Mouse (Mus musculus) limb, embryonic 11.5 days (tissue): ENCODE data around the gene Naga. TPM values are rescaled to one million over a fixed set of nuclear protein-coding genes. Genes with fewer than 3 reads are reported as not detected.

Experiments used
- ATAC-seq: fragments of 200-750 bp; cut with Nextera tagmentation; 2 replicates; pipeline ENCODE4 v1.8.0; 2017; ENCODE audit warnings: low read depth; ENCODE audit not compliant: insufficient number of reproducible peaks, low FRiP score, low TSS enrichment
- DNase-seq: peaks from one replicate; pipeline ENCODE4 v3.0.0-alpha.2; 2015; ENCODE audit warnings: low spot score
- H3K27ac ChIP-seq: fragments of 300-500 bp; sonication (generic); replicated peaks from 2 replicates; pipeline ENCODE4 v1.5.1; 2014; ENCODE audit warnings: low read depth, mild to moderate bottlenecking, low read length
- H3K27me3 ChIP-seq: fragments of 300-500 bp; sonication (generic); 2 replicates; pipeline ENCODE4 v1.6.1; 2014; ENCODE audit warnings: mild to moderate bottlenecking, low read length, mixed read lengths; ENCODE audit not compliant: control insufficient read depth, insufficient read depth
- H3K36me3 ChIP-seq: fragments of 300-500 bp; sonication (generic); 2 replicates; pipeline ENCODE4 v1.6.1; 2014; ENCODE audit warnings: mild to moderate bottlenecking, low read length, moderate library complexity, mixed read lengths; ENCODE audit not compliant: control insufficient read depth, insufficient read depth
- H3K4me1 ChIP-seq: fragments of 300-500 bp; sonication (generic); 2 replicates; pipeline ENCODE4 v1.6.1; 2014; ENCODE audit warnings: low read length, mixed read lengths; ENCODE audit not compliant: control insufficient read depth, insufficient read depth
- H3K4me2 ChIP-seq: fragments of 300-500 bp; sonication (generic); 2 replicates; pipeline ENCODE4 v1.6.1; 2014; ENCODE audit warnings: low read depth, mild to moderate bottlenecking, moderate library complexity; ENCODE audit not compliant: severe bottlenecking
- H3K4me3 ChIP-seq: fragments of 300-500 bp; sonication (generic); 2 replicates; pipeline ENCODE4 v1.5.1; 2014; ENCODE audit warnings: low read depth, low read length
- H3K9ac ChIP-seq: fragments of 300-500 bp; sonication (generic); 2 replicates; pipeline ENCODE4 v1.6.1; 2014; ENCODE audit warnings: mild to moderate bottlenecking, low read length
- H3K9me3 ChIP-seq: fragments of 300-500 bp; sonication (generic); 2 replicates; pipeline ENCODE4 v1.6.1; 2016; ENCODE audit warnings: low read length; ENCODE audit not compliant: control insufficient read depth
- WGBS: fragments of 180-500 bp; shearing (Covaris S2); extraction: QIAGEN DNeasy Blood & Tissue Kit; methylation state at CpG from one replicate; pipeline ENCODE4 v1.1.7; 2014; 5-methylcytosine and 5-hydroxymethylcytosine counted together
- polyA plus RNA-seq: library from polyadenylated mRNA; unstranded; fragments of >200 nt; fragmentation: Nextera tagmentation; extraction: Ambion mirVana; gene quantifications from 2 replicates; pipeline ENCODE4 v1.2.1, GENCODE M21; 2014

Naga gene
- polyA plus RNA-seq, 1 experiment from 2014 or later: 25.8 TPM

- ATAC-seq (no peak), DNase-seq (no peak)
- Histone ChIP-seq H3K36me3 (peaks cover 14% of the 10 kb centered on the region; the same call in 1 of the 2 replicates), H3K4me3 (no peak overlapping the region), H3K9ac (no peak overlapping the region), H3K27me3 (no peaks in the 10 kb centered on the region), H3K4me1 (peaks cover 7% of the 10 kb centered on the region; the same call in 1 of the 2 replicates), H3K9me3 (no peaks in the 10 kb centered on the region), H3K4me2 (no peak overlapping the region), H3K27ac (no peak overlapping the region)
- WGBS: 92% methylated on average over 4 of the region's 4 CpGs
Observed at GRCm38 (mm10) chr15:82350349-82350748, 11.6 kb upstream of the Naga start.

- no peak overlapping the region for H3K4me3 ChIP-seq
- H3K27me3 ChIP-seq: no peaks in the 10 kb centered on the region
- H3K36me3 ChIP-seq: peaks cover 14% of the 10 kb centered on the region; the same call in 1 of the 2 replicates
- WGBS: 90% methylated on average over 2 of the region's 2 CpGs
- no peak overlapping the region for H3K27ac ChIP-seq
- H3K4me1 ChIP-seq: peaks cover 7% of the 10 kb centered on the region; the same call in 1 of the 2 replicates
- no peaks in the 10 kb centered on the region for H3K9me3 ChIP-seq
- H3K9ac ChIP-seq: no peak overlapping the region
- no peak for ATAC-seq
- no peak overlapping the region for H3K4me2 ChIP-seq
- no peak for DNase-seq
Observed at GRCm38 (mm10) chr15:82348999-82349341, 10.2 kb upstream of the Naga start.

GRCm38 (mm10) chr15:82348258-82348998, 9.7 kb upstream of the Naga start:
- no peak overlapping the region for H3K27ac ChIP-seq
- no peaks in the 10 kb centered on the region for H3K9me3 ChIP-seq
- H3K4me1 ChIP-seq: peaks cover 7% of the 10 kb centered on the region; the same call in 1 of the 2 replicates
- 90% methylated on average over 8 of the region's 8 CpGs for WGBS
- DNase-seq: no peak
- H3K9ac ChIP-seq: no peak overlapping the region
- H3K27me3 ChIP-seq: no peaks in the 10 kb centered on the region
- peaks cover 14% of the 10 kb centered on the region; the same call in 1 of the 2 replicates for H3K36me3 ChIP-seq
- H3K4me3 ChIP-seq: no peak overlapping the region
- ATAC-seq: no peak
- H3K4me2 ChIP-seq: no peak overlapping the region

DNA sequence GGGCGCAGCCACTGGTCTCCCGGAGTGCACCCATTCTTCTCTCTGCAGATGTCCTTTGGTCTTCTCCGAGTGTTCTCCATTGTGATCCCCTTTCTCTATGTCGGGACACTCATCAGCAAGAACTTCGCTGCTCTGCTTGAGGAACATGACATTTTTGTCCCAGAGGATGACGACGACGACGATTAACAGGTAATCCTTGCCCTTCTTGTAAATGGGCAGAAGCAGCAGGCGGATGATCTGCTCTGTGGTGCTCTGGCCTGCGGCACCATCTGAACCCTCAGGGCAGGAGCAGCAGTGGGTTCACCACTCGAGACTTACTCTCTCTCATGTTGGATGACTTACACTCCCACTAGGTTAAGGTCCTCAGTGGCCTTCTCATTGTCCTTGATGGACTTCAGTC, 9.1 kb upstream of the Naga start:
- no peak for ATAC-seq
- H3K36me3 ChIP-seq: peaks cover 14% of the 10 kb centered on the region; the same call in 1 of the 2 replicates
- no peak overlapping the region for H3K4me2 ChIP-seq
- H3K4me3 ChIP-seq: no peak overlapping the region
- H3K4me1 ChIP-seq: peaks cover 7% of the 10 kb centered on the region; the same call in 1 of the 2 replicates
- no peak overlapping the region for H3K27ac ChIP-seq
- H3K9ac ChIP-seq: no peak overlapping the region
- 92% methylated on average over 12 of the region's 12 CpGs for WGBS
- DNase-seq: no peak
- H3K9me3 ChIP-seq: no peaks in the 10 kb centered on the region
- H3K27me3 ChIP-seq: no peaks in the 10 kb centered on the region

GRCm38 (mm10) chr15:82347303-82347676, 8.6 kb upstream of the Naga start:
- no peak overlapping the region for H3K27ac ChIP-seq
- no peak overlapping the region; the same call in 1 of the 2 replicates for H3K4me3 ChIP-seq
- H3K4me1 ChIP-seq: peaks cover 7% of the 10 kb centered on the region; the same call in 1 of the 2 replicates
- DNase-seq (no peak), ATAC-seq (no peak)
- H3K4me2 ChIP-seq: peak overlapping the region; percentile 78; the same call in 1 of the 2 replicates
- WGBS: 80% methylated on average over 4 of the region's 4 CpGs
- H3K9ac ChIP-seq: no peak overlapping the region
- H3K9me3 ChIP-seq: no peaks in the 10 kb centered on the region
- H3K36me3 ChIP-seq: peaks cover 14% of the 10 kb centered on the region; the same call in 1 of the 2 replicates
- no peaks in the 10 kb centered on the region for H3K27me3 ChIP-seq

- H3K4me3 ChIP-seq: peak overlapping the region; percentile 58
- 67% methylated on average over 14 of the region's 14 CpGs for WGBS
- no peak for DNase-seq
- peaks cover 14% of the 10 kb centered on the region; the same call in 1 of the 2 replicates for H3K36me3 ChIP-seq
- no peak for ATAC-seq
- peak overlapping the region; percentile 78 for H3K4me2 ChIP-seq
- H3K4me1 ChIP-seq: peaks cover 7% of the 10 kb centered on the region; the same call in 1 of the 2 replicates
- H3K9ac ChIP-seq: peak overlapping the region; percentile 17; the same call in 1 of the 2 replicates
- no peaks in the 10 kb centered on the region for H3K9me3 ChIP-seq
- no peaks in the 10 kb centered on the region for H3K27me3 ChIP-seq
- no peak overlapping the region for H3K27ac ChIP-seq
Observed at GRCm38 (mm10) chr15:82346580-82347302, 8.0 kb upstream of the Naga start.

DNA sequence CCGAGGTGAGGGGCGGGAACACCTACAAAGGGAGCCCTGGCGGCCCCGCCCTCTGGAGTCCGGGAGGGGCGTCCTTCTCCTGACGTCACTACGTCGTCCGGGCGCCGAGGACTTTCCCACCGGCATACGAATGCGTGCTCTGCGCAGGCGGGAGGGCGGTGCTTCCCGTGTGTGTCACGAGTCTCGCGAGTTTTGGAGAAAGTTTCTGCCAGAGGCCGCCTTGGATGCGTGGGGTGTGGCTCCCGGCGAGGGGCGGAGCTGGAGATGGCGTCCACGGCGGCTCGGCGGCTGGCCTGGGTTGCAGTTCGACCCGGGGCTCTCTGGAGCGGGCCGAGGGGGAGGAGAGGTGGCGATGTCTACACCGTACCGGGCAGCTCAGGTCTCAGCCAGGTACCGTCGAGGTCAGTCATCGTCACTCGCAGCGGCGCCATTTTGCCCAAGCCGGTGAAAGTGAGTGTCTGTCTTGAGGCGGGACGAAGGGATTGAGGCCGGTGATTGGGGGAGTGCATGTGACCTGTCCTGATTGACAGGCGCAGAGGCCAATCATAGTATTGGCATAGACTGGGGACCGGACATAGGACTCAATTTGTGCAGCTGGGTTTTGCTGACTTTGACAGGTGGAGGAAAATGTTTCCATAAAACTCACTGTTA, 7.2 kb upstream of the Naga start:
- Histone ChIP-seq H3K9me3 (no peaks in the 10 kb centered on the region), H3K27ac (no peak overlapping the region; the same call in 1 of the 2 replicates)
- WGBS: under 1% methylated on average over 51 of the region's 51 CpGs

DNA sequence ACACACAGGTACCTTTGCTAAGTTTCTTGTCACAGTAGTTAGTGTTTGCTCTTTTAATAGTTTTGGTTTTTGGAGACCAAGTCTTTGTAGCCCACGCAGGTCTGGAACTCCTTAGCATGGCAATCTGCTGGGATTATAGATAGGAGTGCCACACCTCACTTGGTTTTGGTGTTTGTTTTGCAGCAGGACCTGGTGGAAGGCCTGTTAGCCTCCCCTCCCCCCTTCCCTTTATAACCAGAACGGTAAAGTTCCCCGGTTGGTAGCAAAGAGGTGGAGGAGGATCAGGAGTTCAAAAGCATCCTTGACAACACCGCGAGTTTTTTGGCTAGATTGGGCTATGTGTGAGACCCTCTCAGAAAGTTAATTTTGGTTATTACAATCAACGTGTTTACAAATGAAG, 6.2 kb upstream of the Naga start:
- peaks cover 10% of the 10 kb centered on the region; the same call in 1 of the 2 replicates for H3K4me1 ChIP-seq
- no peak overlapping the region for H3K9ac ChIP-seq
- H3K36me3 ChIP-seq: peaks cover 14% of the 10 kb centered on the region; the same call in 1 of the 2 replicates
- no peak overlapping the region for H3K4me2 ChIP-seq
- H3K27me3 ChIP-seq: no peaks in the 10 kb centered on the region
- H3K4me3 ChIP-seq: no peak overlapping the region
- H3K27ac ChIP-seq: no peak overlapping the region
- no peak for ATAC-seq
- no peak for DNase-seq
- H3K9me3 ChIP-seq: no peaks in the 10 kb centered on the region
- 90% methylated on average over 6 of the region's 6 CpGs for whole genome bisulfite sequencing

More for the DNA sequence above, 7.2 kb upstream of the Naga start:
- Histone ChIP-seq H3K36me3 (peaks cover 14% of the 10 kb centered on the region; the same call in 1 of the 2 replicates), H3K27me3 (no peaks in the 10 kb centered on the region), H3K4me3 (peak overlapping the region; percentile 58), H3K4me1 (peaks cover 9% of the 10 kb centered on the region; the same call in 1 of the 2 replicates), H3K4me2 (peak overlapping the region; percentile 78), H3K9ac (peak overlapping the region; percentile 73)
- DNase-seq: peak; percentile 99
- ATAC-seq: peak; percentile 95
